Mouse (Mus musculus): ENCODE measurements around the gene Edil3.

GRCm38 (mm10) chr13:88806269-88806668 lies 15.0 kb upstream of the Edil3 start:
- TF ChIP-seq POLR2A (IDR thresholded peaks at IDR 0.05; ENCODE audit: low read depth, low read length) = no peak
- TF ChIP-seq CTCF (IDR thresholded peaks at IDR 0.05; ENCODE audit: borderline replicate concordance, insufficient read depth, low read length) = no peak

Data from embryonic fibroblast, embryonic 13.5 days (primary cell).